Mouse (Mus musculus) myocyte (in vitro differentiated cells): ENCODE measurements around the gene Cacna1d.

Experiments used
- CEBPB ChIP-seq: IDR thresholded peaks from 2 replicates; pipeline ENCODE4 v1.6.1; 2011; ENCODE audit warnings: mild to moderate bottlenecking, moderate library complexity; ENCODE audit not compliant: poor library complexity, insufficient read depth, severe bottlenecking
- MAX ChIP-seq: IDR thresholded peaks from one replicate; pipeline ENCODE4 v1.6.1; 2011; ENCODE audit warnings: low read depth, mild to moderate bottlenecking, control low read depth
- MYOG ChIP-seq, 3 experiments: IDR thresholded peaks; one replicate each; pipeline ENCODE4 v1.6.1; 2011; ENCODE audit warnings: control low read depth in 2 of 3, low read depth in 2 of 3, mild to moderate bottlenecking in 2 of 3; ENCODE audit not compliant: insufficient read length in 2 of 3, control insufficient read depth in 1 of 3, insufficient read depth in 1 of 3
- POLR2A ChIP-seq: IDR thresholded peaks from one replicate; pipeline ENCODE4 v1.6.1; 2011; ENCODE audit warnings: low read depth, mild to moderate bottlenecking, control low read depth, moderate library complexity; ENCODE audit not compliant: insufficient read length
- POLR2AphosphoS2 ChIP-seq: IDR thresholded peaks from one replicate; pipeline ENCODE4 v1.6.1; 2011; ENCODE audit warnings: low read depth, control low read depth; ENCODE audit not compliant: insufficient read length
- SRF ChIP-seq: IDR thresholded peaks from one replicate; pipeline ENCODE4 v1.6.1; 2011; ENCODE audit warnings: low read depth; ENCODE audit not compliant: control insufficient read depth, insufficient read length
- TCF12 ChIP-seq: IDR thresholded peaks from one replicate; pipeline ENCODE4 v1.6.1; 2011; ENCODE audit warnings: mild to moderate bottlenecking, control low read depth; ENCODE audit not compliant: poor library complexity, insufficient read depth, severe bottlenecking
- USF1 ChIP-seq: IDR thresholded peaks from one replicate; pipeline ENCODE4 v1.6.1; 2011; ENCODE audit warnings: low read depth, mild to moderate bottlenecking, control low read depth, moderate library complexity

DNA sequence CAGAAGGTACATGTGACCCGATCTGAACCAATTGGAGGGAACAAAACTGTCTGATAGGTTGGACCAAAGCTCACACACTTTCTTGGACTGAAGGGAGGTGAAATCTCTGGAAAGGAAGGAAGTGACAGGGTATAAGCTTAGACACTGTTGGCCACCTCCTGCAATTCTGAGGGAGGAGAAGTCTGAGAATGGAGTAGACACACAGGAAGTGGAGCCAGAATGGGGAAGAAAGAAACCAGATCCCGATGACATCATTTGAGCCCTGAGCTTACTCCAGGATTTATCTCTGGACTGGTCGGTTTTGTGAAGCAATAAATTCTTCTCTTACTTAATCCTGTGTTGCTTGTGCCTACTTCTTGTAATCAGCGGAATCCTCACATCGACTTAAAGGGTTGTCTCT is 166.3 kb downstream of the Cacna1d start:
- TF ChIP-seq MAX (no peak), POLR2A (no peak), TCF12 (no peak), MYOG (IDR thresholded peaks at IDR 0.05; ENCODE audit: control insufficient read depth in 1 of 3, insufficient read depth in 1 of 3, insufficient read length in 2 of 3, low read depth in 2 of 3) (no peak), POLR2AphosphoS2 (no peak), CEBPB (no peak), USF1 (no peak), SRF (no peak)
